Mouse (Mus musculus) liver, postnatal 0 days (tissue): ENCODE results near the gene Lamtor2.

ENCODE experiments used
- CTCF ChIP-seq: sonication (generic); IDR thresholded peaks from 2 replicates; pipeline ENCODE4 v1.5.1; 2016; ENCODE audit warnings: antibody characterized with exemption, low read depth
- EP300 ChIP-seq: IDR thresholded peaks from 2 replicates; pipeline ENCODE4 v1.6.1; 2016; ENCODE audit warnings: antibody characterized with exemption, low read depth, mild to moderate bottlenecking

DNA sequence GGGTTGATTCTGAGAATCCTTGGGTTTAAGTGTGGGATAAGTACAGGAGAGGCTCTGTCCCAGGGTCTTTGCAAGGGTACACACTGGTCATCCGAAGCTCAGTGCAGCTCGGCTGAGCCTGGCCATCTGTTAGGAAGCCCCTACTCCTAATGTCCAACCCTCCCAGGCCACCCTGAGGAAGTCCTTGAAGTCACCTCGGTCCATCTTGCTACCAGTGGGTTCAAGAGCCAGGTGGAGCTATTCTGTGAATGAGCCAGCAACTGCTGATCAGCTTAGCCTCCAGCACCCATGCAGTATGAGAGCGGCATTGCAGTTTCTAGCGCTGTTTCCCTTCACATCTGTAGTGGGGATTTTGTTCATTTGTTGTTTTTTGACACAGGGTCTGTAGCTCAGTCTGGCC, 12.8 kb downstream of the Lamtor2 start:
- TF ChIP-seq CTCF (no peak), EP300 (no peak)
